Mouse (Mus musculus) liver, adult 10 weeks (tissue): ENCODE measurements around the gene Adam10. TPM values are rescaled to one million over a fixed set of nuclear protein-coding genes. Genes with fewer than 3 reads are reported as not detected.

Experiments used
- polyA plus RNA-seq: library from polyadenylated mRNA; stranded (reverse); fragments of 350-450 nt; fragmentation: Illumina TruSeq; extraction: RNeasy Lipid Tissue Mini Kit (QIAGEN cat#74804); gene quantifications from one replicate; pipeline ENCODE4 v1.2.3, GENCODE M21; 2014; ENCODE audit warnings: low read depth, low replicate concordance

The Adam10 gene
- polyA plus RNA-seq, result 34.4 TPM

DNA sequence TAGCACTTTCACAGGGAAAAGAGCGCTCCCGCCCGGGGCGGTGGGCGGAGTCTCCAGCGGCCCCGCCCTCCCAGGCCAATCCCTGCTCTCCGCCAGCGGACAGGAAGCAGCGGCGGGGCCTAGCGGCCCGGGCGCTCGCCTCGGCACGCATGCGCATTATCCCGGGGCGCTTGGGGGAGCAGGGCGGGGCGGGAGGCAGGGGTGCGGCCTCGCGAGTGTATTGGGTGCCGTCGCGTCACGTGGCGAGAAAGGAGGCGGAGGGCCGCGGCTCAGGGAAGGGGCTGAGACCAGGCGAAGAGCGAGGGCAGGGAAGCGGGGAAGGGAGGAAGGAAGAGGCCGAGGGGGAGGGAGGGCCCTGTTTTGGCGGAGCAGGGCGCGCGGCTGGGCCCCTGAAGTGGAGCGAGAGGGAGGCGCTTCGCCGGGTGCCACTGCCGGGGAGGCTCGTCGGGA, at the start of gene Adam10:
Gene Adam10 (plus strand): TSS at position 316 of the 450 bp plus-strand sequence.

DNA sequence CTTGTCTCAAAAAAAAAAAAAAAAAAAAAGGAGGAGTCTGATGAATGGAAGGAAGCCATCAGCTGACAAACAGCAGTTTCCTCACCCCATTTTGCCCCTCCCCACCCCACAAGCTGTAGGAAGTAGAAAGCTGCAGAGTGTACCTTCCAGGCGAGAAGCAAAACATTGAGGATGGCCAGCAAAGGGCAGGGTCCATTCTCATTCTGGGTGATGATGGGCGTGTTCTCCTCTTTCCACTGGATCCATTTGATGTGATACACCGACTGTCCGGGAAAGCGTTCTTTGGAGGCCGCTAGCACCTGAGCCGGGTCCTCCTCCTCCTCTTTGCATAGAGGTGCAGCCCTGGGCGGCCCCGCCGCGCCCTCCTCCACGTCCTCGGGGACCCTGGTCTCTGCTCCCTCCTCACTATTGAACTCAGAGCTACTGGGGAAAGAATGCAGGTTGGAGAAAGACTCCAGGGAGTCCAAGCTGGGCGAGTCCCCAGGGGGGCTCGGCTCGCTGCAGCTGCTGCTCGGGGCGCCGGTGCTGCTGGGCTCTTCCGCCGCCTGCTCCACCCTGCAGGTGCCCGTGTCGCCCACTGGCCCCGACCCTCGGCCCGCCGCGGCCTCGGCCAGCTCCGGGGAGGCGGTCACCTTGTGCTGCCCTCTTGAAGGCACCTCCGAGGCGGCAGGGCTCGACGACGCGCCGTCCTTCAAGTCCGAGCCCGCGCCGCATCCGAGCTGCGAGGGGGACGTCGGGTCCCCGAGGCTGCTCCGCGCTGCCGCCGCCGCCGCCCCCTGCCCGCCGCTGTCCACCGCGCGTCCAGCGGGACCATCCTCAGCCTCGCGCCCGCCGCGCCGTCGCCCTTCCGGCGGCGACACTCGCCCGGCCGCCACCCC, 22.4 kb upstream of the Adam10 start, which contains the start of gene Gm10642:
Gene Gm10642 (plus strand): TSS at position 122 of the 878 bp plus-strand sequence.

DNA sequence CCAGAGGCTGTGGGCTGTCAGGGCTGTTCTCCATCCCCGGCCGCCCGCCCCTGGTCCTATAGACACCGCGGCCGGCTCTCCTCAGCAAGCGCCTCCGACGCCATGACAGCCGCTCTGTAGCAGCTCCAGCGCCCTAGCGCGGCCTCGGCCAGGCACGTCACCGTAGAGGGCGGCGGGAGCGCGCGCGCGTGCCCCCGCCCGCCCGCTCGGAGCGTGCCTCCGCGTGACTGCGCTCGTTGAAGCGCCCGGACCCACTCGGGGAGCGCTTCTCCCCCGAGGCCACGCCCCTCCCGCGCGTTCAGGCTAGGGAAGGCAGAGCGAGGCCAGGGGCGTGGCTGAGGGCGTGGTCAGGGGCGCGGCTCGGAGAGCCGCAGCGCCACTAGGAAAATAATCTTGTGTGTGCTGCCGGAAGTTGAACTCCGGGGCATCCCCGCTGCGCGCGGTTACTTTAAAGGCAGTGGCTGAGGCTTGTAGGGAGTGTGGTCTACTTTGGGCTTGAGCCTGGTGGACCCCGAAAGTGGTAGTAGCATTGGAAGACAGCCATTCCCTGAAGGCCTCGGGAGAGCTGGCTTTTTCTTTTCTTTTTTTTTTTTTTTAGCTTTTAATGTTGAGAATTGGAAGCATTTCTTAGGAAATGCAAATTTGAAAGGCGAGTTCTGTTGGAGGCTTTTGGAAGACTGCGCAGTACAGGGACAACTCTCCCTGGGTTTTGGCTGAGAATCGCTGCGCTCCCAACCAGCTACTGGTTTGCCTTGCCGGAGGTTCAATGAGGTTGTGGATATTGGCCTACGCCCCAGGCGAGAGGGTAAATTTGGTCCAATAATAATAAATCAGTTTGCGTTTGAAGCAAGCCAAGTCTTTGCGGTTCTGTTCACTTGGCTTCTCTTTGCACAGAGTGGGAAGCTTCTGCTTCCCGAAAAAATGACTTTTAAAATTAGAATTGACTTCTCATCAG, 21.5 kb upstream of the Adam10 start, which contains the start of gene Mindy2:
Gene Mindy2 (minus strand): TSS at position 162 of the 955 bp plus-strand sequence.

Other genes with a start within 250 kb of the Adam10 start
- 30.2 TPM for gene Rnf111, start 175.3 kb upstream of the Adam10 start, polyA plus RNA-seq
- gene Sltm, start 136.2 kb upstream of the Adam10 start, polyA plus RNA-seq, result 28.3 TPM
- gene Gm10642, start 22.7 kb upstream of the Adam10 start, polyA plus RNA-seq, result not detected
- 13.7 TPM for gene Mindy2, start 21.8 kb upstream of the Adam10 start, polyA plus RNA-seq